Mouse (Mus musculus) ES-Bruce4 (cell line): Measurements from ENCODE around the gene Grin3b.

Experiments used
- EP300 ChIP-seq: IDR thresholded peaks from 2 replicates; pipeline ENCODE4 v1.6.1; 2011; ENCODE audit warnings: low read depth, low read length; ENCODE audit not compliant: insufficient read depth
- POLR2A ChIP-seq: IDR thresholded peaks from one replicate; pipeline ENCODE4 v1.8.1; 2011; ENCODE audit warnings: low read length; ENCODE audit not compliant: insufficient read depth

- TF ChIP-seq EP300 = no peak
- no peak for TF ChIP-seq POLR2A
Measured at GRCm38 (mm10) chr10:79936284-79936910, 34.1 kb upstream of the Grin3b start.
